Comparison of ENCODE assay signal across 23 mouse cellular contexts in the genomic region with DNA sequence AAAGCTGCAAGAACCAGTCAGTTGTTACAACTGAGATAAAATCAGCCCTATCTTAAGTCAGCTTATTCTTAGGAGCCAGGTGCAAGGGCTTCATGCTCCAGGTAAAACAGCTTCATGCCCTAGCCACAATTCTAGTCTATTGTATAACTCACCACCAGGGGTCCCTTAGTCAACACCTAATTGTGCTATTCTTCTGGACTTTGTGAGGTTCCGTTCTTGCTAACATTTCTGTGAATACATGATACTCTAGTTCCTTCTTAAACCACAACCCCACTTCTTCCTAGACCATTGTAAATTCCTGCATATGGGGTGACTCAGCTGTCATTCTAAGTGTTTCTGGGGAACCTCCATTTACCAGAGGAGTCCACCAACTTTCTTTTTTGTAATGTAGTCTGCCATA. TPM values are rescaled to one million over a fixed set of nuclear protein-coding genes. Genes with fewer than 3 reads are reported as not detected.
DNase-seq lines count a peak whose midpoint lies in the region; ATAC-seq and TF ChIP-seq lines count a peak whose summit lies in the region.
"Had no signal": no experiment of that assay in that cellular context is flagged by ENCODE, and none has a peak within 500 bp of the region (broad histone marks: within the 10 kb centered on the region; RNA-seq: fewer than 3 reads in every experiment).

No protein-coding gene starts in this region.

- no peak for TF ChIP-seq EP300 in MEL (IDR thresholded peaks at IDR 0.05; ENCODE audit: low read depth in 1 of 2, low read length in 2 of 2)
- TF ChIP-seq EP300 in stomach, postnatal 0 days (optimal IDR thresholded peaks at IDR 0.05), result no peak

- H3K4me2 ChIP-seq in stomach, postnatal 0 days (replicated peaks; ENCODE audit: low read depth), result no peak overlapping the region
- H3K4me2 ChIP-seq in hindbrain, embryonic 12.5 days (replicated peaks), result no peak overlapping the region
- H3K4me2 ChIP-seq: intestine, embryonic 15.5 days; neural tube, embryonic 13.5 days had no signal

- no peaks in the 10 kb centered on the region for H3K79me2 ChIP-seq in MEL (ENCODE audit: control insufficient read depth, insufficient read depth, low read length, poor library complexity)

- TF ChIP-seq POLR2A in MEL (IDR thresholded peaks at IDR 0.05; ENCODE audit: control insufficient read depth in 1 of 2, insufficient read depth in 1 of 2, low read depth in 1 of 2, low read length in 2 of 2, poor library complexity in 1 of 2), result no peak

- peaks cover 0 to 5% of the 10 kb centered on the region in 2 experiments; a peak in 2 of 4 replicates for H3K36me3 ChIP-seq in MEL (ENCODE audit: control insufficient read depth in 1 of 2, insufficient read depth in 2 of 2, low read length in 2 of 2)
- H3K36me3 ChIP-seq in stomach, postnatal 0 days (ENCODE audit: control insufficient read depth, insufficient read depth, low read length), result no peaks in the 10 kb centered on the region
- no peaks in the 10 kb centered on the region for H3K36me3 ChIP-seq in hindbrain, embryonic 12.5 days
- H3K36me3 ChIP-seq: G1E; heart, embryonic 10.5 days; intestine, embryonic 15.5 days; neural tube, embryonic 13.5 days had no signal

- no peaks in the 10 kb centered on the region for H3K9me3 ChIP-seq in MEL (replicated peaks; ENCODE audit: insufficient read depth, low read length)
- no peaks in the 10 kb centered on the region for H3K9me3 ChIP-seq in stomach, postnatal 0 days (ENCODE audit: control insufficient read depth, low read length)
- no peaks in the 10 kb centered on the region for H3K9me3 ChIP-seq in hindbrain, embryonic 12.5 days (replicated peaks)
- H3K9me3 ChIP-seq: G1E; heart, embryonic 10.5 days; intestine, embryonic 15.5 days; neural tube, embryonic 13.5 days had no signal

- H3K9ac ChIP-seq in MEL (ENCODE audit: control insufficient read depth, low read depth, low read length, poor library complexity, severe bottlenecking), result no peak overlapping the region
- H3K9ac ChIP-seq in stomach, postnatal 0 days (ENCODE audit: low read length), result no peak overlapping the region
- H3K9ac ChIP-seq in hindbrain, embryonic 12.5 days, result no peak overlapping the region
- H3K9ac ChIP-seq: intestine, embryonic 15.5 days; neural tube, embryonic 13.5 days had no signal

- H3K27me3 ChIP-seq in MEL (ENCODE audit: control insufficient read depth in 1 of 2, insufficient read depth in 2 of 2, low read length in 2 of 2), result no peaks in the 10 kb centered on the region
- no peaks in the 10 kb centered on the region for H3K27me3 ChIP-seq in stomach, postnatal 0 days (ENCODE audit: control insufficient read depth, insufficient read depth, low read length)
- H3K27me3 ChIP-seq in hindbrain, embryonic 12.5 days, result no peaks in the 10 kb centered on the region
- H3K27me3 ChIP-seq: intestine, embryonic 15.5 days; neural tube, embryonic 13.5 days had no signal

- no peak overlapping the region for H3K4me3 ChIP-seq in MEL (ENCODE audit: control insufficient read depth in 1 of 2, insufficient read depth in 1 of 2, low read depth in 2 of 2, low read length in 2 of 2)
- H3K4me3 ChIP-seq in stomach, postnatal 0 days (ENCODE audit: low read depth, low read length), result no peak overlapping the region
- no peak overlapping the region for H3K4me3 ChIP-seq in hindbrain, embryonic 12.5 days
- H3K4me3 ChIP-seq: heart, embryonic 10.5 days; intestine, embryonic 15.5 days; neural tube, embryonic 13.5 days had no signal

- peak in 2 of 3 experiments; percentile 14 to 24; a peak in 1 of 6 replicates for TF ChIP-seq CTCF in MEL (IDR thresholded peaks at IDR 0.05 in 2 of 3, conservative IDR thresholded peaks at IDR 0.05 in 1 of 3; ENCODE audit: control insufficient read depth in 1 of 3, insufficient read depth in 1 of 3, low read depth in 2 of 3, low read length in 3 of 3, poor library complexity in 1 of 3, severe bottlenecking in 1 of 3)
- 0 out of 2 replicates have a peak, but pooled peaks have one; percentile 6 for TF ChIP-seq CTCF in stomach, postnatal 0 days (IDR thresholded peaks at IDR 0.05; ENCODE audit: low read depth)

- WGBS in stomach, postnatal 0 days, result 68% methylated on average over 1 of the region's 1 CpGs
- 93% methylated on average over 1 of the region's 1 CpGs for WGBS in hindbrain, embryonic 12.5 days

- peak; percentile 4 to 31 for DNase-seq in spleen, postnatal 36 days (ENCODE audit: low spot score in 2 of 2)
- DNase-seq in spleen, adult 18-20 months, result no peak
- DNase-seq in MEL (ENCODE audit: low read depth, low spot score), result peak; percentile 40
- DNase-seq in stomach, postnatal 0 days (ENCODE audit: low spot score), result no peak
- DNase-seq in urinary bladder, adult 18-20 months (ENCODE audit: low spot score in 2 of 2), result no peak
- no peak for DNase-seq in heart, adult 9 months (ENCODE audit: low spot score in 2 of 2)
- DNase-seq: cerebellum, postnatal 25 days; heart, postnatal 4 days; kidney, postnatal 36 days; liver; lung, postnatal 10 days; retina, postnatal 1 day; thymus, postnatal 36 days had no signal

- peak; percentile 20 for TF ChIP-seq RAD21 in MEL (IDR thresholded peaks at IDR 0.05; ENCODE audit: low read depth, low read length)

- peak; percentile 89 to 95 for ATAC-seq in hematopoietic stem cell, adult 5-6 weeks (replicated peaks in 1 of 2; ENCODE audit: insufficient read depth in 1 of 2, low FRiP score in 2 of 2, low TSS enrichment in 1 of 2, low read depth in 1 of 2, poor library complexity in 2 of 2, severe bottlenecking in 2 of 2)
- no peak for ATAC-seq in stomach, postnatal 0 days (ENCODE audit: low FRiP score, low TSS enrichment)
- ATAC-seq in hindbrain, embryonic 12.5 days (ENCODE audit: low FRiP score), result no peak
- ATAC-seq: intestine, embryonic 15.5 days had no signal

- no peak overlapping the region for H3K27ac ChIP-seq in MEL (ENCODE audit: control insufficient read depth, low read depth, low read length)
- H3K27ac ChIP-seq in stomach, postnatal 0 days (replicated peaks), result no peak overlapping the region
- no peak overlapping the region for H3K27ac ChIP-seq in hindbrain, embryonic 12.5 days
- H3K27ac ChIP-seq: heart, embryonic 10.5 days; intestine, embryonic 15.5 days; neural tube, embryonic 13.5 days had no signal

- H3K4me1 ChIP-seq in MEL (ENCODE audit: control insufficient read depth in 1 of 2, insufficient read depth in 2 of 2, low read length in 2 of 2), result peaks cover 0 to 3% of the 10 kb centered on the region in 2 experiments; a peak in 2 of 4 replicates
- H3K4me1 ChIP-seq in stomach, postnatal 0 days (replicated peaks; ENCODE audit: control insufficient read depth, insufficient read depth), result no peaks in the 10 kb centered on the region
- no peaks in the 10 kb centered on the region for H3K4me1 ChIP-seq in hindbrain, embryonic 12.5 days
- H3K4me1 ChIP-seq: heart, embryonic 10.5 days; intestine, embryonic 15.5 days; neural tube, embryonic 13.5 days had no signal

TF ChIP-seq in MEL, 35 proteins besides CTCF, POLR2A, EP300 and RAD21:
- TF ChIP-seq MYB (IDR thresholded peaks at IDR 0.05; ENCODE audit: low read depth, low read length) (no peak), UBTF (IDR thresholded peaks at IDR 0.05; ENCODE audit: borderline replicate concordance, insufficient read depth, low read depth, low read length) (no peak), GATA1 (IDR thresholded peaks at IDR 0.05; ENCODE audit: low read depth, low read length) (peak; percentile 16; the same call in 1 of the 2 replicates), GABPA (IDR thresholded peaks at IDR 0.05; ENCODE audit: low read depth, low read length) (no peak), MXI1 (IDR thresholded peaks at IDR 0.05; ENCODE audit: low read depth, low read length) (no peak), USF1 (IDR thresholded peaks at IDR 0.05; ENCODE audit: low read depth, low read length) (no peak), SMC3 (IDR thresholded peaks at IDR 0.05; ENCODE audit: low read depth, low read length) (peak; percentile 23)

RNA-seq across cellular contexts. Expression of gene Gm49339, which starts 57.9 kb away (rescaled TPM):
- not detected in 2 replicates for total RNA-seq in MEL (2012; rRNA removed)
- not detected for polyA plus RNA-seq in MEL (2012; ENCODE audit: insufficient read depth in 1 of 2, insufficient read length in 2 of 2, low read depth in 1 of 2, low replicate concordance in 2 of 2, missing spikeins in 1 of 2)
- total RNA-seq in hematopoietic stem cell, adult 5-6 weeks (2017), result not detected in 2 replicates
- polyA plus RNA-seq in stomach, postnatal 0 days (2015; fragmentation: Nextera tagmentation; extraction: Ambion mirVana), result 0.77 TPM in 1 of 2 replicates, not detected in the other
- not detected in 2 replicates for polyA plus RNA-seq in hindbrain, embryonic 12.5 days (2016; fragmentation: Nextera tagmentation; extraction: Ambion mirVana)
- total RNA-seq: gastrocnemius, adult 8-10 months; left cerebral cortex, postnatal 25 days had no signal
- polyA plus RNA-seq: embryonic facial prominence, embryonic 11.5 days; G1E; intestine, embryonic 15.5 days; midbrain, postnatal 0 days; neural tube, embryonic 13.5 days had no signal

RNA-seq across cellular contexts. Expression of gene Lilr4b, which starts 57.9 kb away (rescaled TPM):
- total RNA-seq in MEL (2012; rRNA removed), result not detected in 2 replicates
- not detected for polyA plus RNA-seq in MEL (2012; ENCODE audit: insufficient read depth in 1 of 2, insufficient read length in 2 of 2, low read depth in 1 of 2, low replicate concordance in 2 of 2, missing spikeins in 1 of 2)
- total RNA-seq in hematopoietic stem cell, adult 5-6 weeks (2017), result 42.8 and 68.0 TPM in 2 replicates
- 0.45 and 0.61 TPM in 2 replicates for polyA plus RNA-seq in stomach, postnatal 0 days (2015; fragmentation: Nextera tagmentation; extraction: Ambion mirVana)
- 0.38 TPM in 1 of 2 replicates, not detected in the other for polyA plus RNA-seq in hindbrain, embryonic 12.5 days (2016; fragmentation: Nextera tagmentation; extraction: Ambion mirVana)
- polyA plus RNA-seq: embryonic facial prominence, embryonic 11.5 days; G1E; heart, embryonic 10.5 days had no signal

Comparison
In these comparisons a context has a peak if more than half of its experiments do, and no peak if none do; other contexts are left out.
1. DNase-seq: peak in spleen, postnatal 36 days (2 of 2) and MEL (single experiment); none in spleen, adult 18-20 months (0 of 2), stomach, postnatal 0 days (single experiment), urinary bladder, adult 18-20 months (0 of 2) and heart, adult 9 months (0 of 2).
2. ATAC-seq: peak in hematopoietic stem cell, adult 5-6 weeks (2 of 2); none in stomach, postnatal 0 days (single experiment) and hindbrain, embryonic 12.5 days (single experiment).